Mouse (Mus musculus) lung, postnatal 4 days (tissue): ENCODE results near the gene Olfr1272.
"Not testable (repeated sequence)": the region's sequence is repeated elsewhere in the genome, so short reads cannot be mapped to it uniquely, and the experiment has no call there.

Experiments used
- DNase-seq, 2 experiments: peaks; one replicate each; pipeline ENCODE4 v3.0.0; 2021

Olfr1272 gene

GRCm38 (mm10) chr2:90292741-90293140 lies at the start of gene Olfr1272:
Olfr1272 (minus strand) TSS chr2:90292841.
- DNase-seq, result no peak

GRCm38 (mm10) chr2:90321900-90322299 lies 29.3 kb upstream of the Olfr1272 start, which contains the start of gene Gm13769:
Gm13769 (plus strand) TSS chr2:90322200.
- not testable (repeated sequence) for DNase-seq

- DNase-seq, result no peak
Measured at GRCm38 (mm10) chr2:90270932-90271331, 21.7 kb downstream of the Olfr1272 start, which contains the start of gene Olfr1271. Olfr1271 (minus strand) TSS chr2:90271032.

- no peak for DNase-seq
Measured at GRCm38 (mm10) chr2:90257492-90257891, 35.1 kb downstream of the Olfr1272 start, which contains the start of gene Olfr142. Olfr142 (minus strand) TSS chr2:90257592.
